Mouse (Mus musculus) c-Kit-positive CD71-positive TER-119-negative erythroid progenitor cells, embryonic 14.5 days (primary cell): ENCODE measurements around the gene Fam83d.

Source experiments
- DNase-seq: peaks from one replicate; pipeline ENCODE4 v3.0.0-alpha.2; 2013; ENCODE audit warnings: low read depth

The Fam83d gene

GRCm38 (mm10) chr2:158815686-158816085 lies 47.8 kb downstream of the Fam83d start:
- DNase-seq, result no peak

- DNase-seq, result no peak
These were observed 48.3 kb downstream of the Fam83d start for GRCm38 (mm10) chr2:158816239-158816638.

- DNase-seq, result no peak
These were observed 49.8 kb downstream of the Fam83d start for GRCm38 (mm10) chr2:158817708-158818107.

DNA sequence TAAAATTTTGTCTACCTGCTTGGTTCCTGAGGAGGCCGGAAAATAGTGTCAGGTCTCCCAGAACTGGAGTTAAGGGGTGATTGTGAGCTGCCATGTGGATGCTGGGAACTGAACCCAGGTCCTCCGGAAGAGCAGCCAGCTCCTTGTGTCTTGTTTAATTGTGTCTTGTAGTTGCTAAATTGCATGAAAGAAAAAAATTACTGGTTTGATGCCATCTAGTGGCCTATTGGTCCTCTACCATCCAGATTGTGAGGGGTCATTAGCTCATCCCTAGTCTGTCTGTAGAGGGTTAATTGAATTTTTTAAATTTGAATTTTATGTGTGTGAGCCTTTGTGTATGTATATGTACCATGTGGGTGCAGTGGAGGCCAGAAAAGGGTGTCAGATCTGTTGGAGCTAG lies 60.2 kb downstream of the Fam83d start:
- DNase-seq, result no peak

- no peak for DNase-seq
These were observed 61.9 kb downstream of the Fam83d start for GRCm38 (mm10) chr2:158829746-158830145.

- DNase-seq, result no peak
These were observed 65.3 kb downstream of the Fam83d start for GRCm38 (mm10) chr2:158833221-158833620.

DNA sequence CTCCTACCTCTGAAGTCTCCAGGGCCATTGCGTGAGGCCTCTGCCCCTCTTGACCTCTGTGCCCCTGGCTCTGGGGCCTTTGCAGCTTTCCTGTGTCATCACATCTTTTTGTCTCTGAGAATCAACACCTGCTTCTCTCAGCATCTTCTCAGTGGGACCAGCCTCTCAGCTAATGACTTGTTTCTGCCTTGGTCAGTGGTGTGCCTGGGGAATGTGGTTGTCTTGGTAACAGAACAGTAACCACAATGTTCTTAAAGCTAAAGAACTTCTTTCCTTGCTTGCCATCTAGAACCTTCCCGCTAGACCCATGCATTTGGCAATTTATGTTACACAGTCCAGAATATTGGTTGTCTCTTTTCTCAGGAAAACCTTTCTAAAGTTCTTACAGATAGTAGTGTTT lies 65.8 kb downstream of the Fam83d start:
- no peak for DNase-seq
